Mouse (Mus musculus): ENCODE results near the gene Ung. TPM values are rescaled to one million over a fixed set of nuclear protein-coding genes. Genes with fewer than 3 reads are reported as not detected.

Ung gene
- polyA plus RNA-seq, 1 experiment from 2014 or later, result 45.0 TPM

GRCm38 (mm10) chr5:114157236-114157635, 27.1 kb downstream of the Ung start:
- H3K4me3 ChIP-seq (replicated peaks), result no peak overlapping the region
- no peak for ATAC-seq
- H3K27me3 ChIP-seq (replicated peaks), result no peaks in the 10 kb centered on the region
- no peak overlapping the region for H3K9ac ChIP-seq
- H3K27ac ChIP-seq, result no peak overlapping the region
- H3K36me3 ChIP-seq, result no peaks in the 10 kb centered on the region
- no peaks in the 10 kb centered on the region for H3K9me3 ChIP-seq
- WGBS, result 51% methylated on average over 7 of the region's 7 CpGs
- no peaks in the 10 kb centered on the region for H3K4me1 ChIP-seq (replicated peaks)
- no peak overlapping the region for H3K4me2 ChIP-seq (replicated peaks)

GRCm38 (mm10) chr5:114161424-114161823, 31.2 kb downstream of the Ung start:
- Histone ChIP-seq H3K9ac (no peak overlapping the region), H3K27ac (no peak overlapping the region), H3K27me3 (replicated peaks) (no peaks in the 10 kb centered on the region), H3K4me2 (replicated peaks) (no peak overlapping the region), H3K4me1 (replicated peaks) (no peaks in the 10 kb centered on the region), H3K36me3 (no peaks in the 10 kb centered on the region), H3K9me3 (no peaks in the 10 kb centered on the region), H3K4me3 (replicated peaks) (no peak overlapping the region)
- 93% methylated on average over 6 of the region's 6 CpGs for WGBS
- no peak for ATAC-seq

- no peaks in the 10 kb centered on the region for H3K4me1 ChIP-seq (replicated peaks)
- 53% methylated on average over 12 of the region's 12 CpGs for WGBS
- no peak overlapping the region for H3K4me2 ChIP-seq (replicated peaks)
- no peaks in the 10 kb centered on the region for H3K9me3 ChIP-seq
- no peaks in the 10 kb centered on the region for H3K27me3 ChIP-seq (replicated peaks)
- no peak overlapping the region for H3K9ac ChIP-seq
- no peak overlapping the region for H3K27ac ChIP-seq
- no peak for ATAC-seq
- H3K36me3 ChIP-seq, result no peaks in the 10 kb centered on the region
- H3K4me3 ChIP-seq (replicated peaks), result no peak overlapping the region
These were observed 32.1 kb downstream of the Ung start for GRCm38 (mm10) chr5:114162106-114162815.

DNA sequence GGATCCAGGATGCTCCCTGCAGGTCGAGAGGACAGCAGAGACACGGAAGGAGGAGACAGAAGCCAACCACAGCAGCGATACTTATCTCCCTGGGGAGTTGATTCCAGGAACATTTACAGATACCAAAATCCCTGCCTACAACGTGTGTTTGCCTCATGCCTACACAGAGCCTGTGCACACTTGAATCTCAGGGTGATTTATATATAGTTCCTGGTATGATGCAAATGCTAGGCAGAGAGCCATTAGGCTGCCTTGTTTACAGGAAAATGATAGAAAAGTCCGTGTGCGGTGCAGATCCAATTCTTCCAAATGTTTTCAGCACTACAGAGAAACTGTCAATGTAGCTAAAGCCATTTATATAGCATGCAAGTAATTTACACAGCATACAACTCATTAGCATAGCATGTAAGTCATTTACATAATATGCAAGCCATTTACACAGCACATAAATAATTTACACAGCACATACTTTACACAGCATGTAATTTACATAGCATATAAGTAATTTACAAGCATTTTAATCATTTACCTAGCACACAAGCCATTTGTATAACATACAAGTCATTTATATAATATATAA, 33.0 kb downstream of the Ung start:
- Histone ChIP-seq H3K36me3 (no peaks in the 10 kb centered on the region), H3K4me3 (replicated peaks) (no peak overlapping the region), H3K27ac (no peak overlapping the region), H3K9ac (no peak overlapping the region), H3K9me3 (no peaks in the 10 kb centered on the region), H3K4me1 (replicated peaks) (no peaks in the 10 kb centered on the region), H3K4me2 (replicated peaks) (no peak overlapping the region), H3K27me3 (replicated peaks) (no peaks in the 10 kb centered on the region)
- WGBS, result 53% methylated on average over 6 of the region's 6 CpGs
- ATAC-seq, result no peak

DNA sequence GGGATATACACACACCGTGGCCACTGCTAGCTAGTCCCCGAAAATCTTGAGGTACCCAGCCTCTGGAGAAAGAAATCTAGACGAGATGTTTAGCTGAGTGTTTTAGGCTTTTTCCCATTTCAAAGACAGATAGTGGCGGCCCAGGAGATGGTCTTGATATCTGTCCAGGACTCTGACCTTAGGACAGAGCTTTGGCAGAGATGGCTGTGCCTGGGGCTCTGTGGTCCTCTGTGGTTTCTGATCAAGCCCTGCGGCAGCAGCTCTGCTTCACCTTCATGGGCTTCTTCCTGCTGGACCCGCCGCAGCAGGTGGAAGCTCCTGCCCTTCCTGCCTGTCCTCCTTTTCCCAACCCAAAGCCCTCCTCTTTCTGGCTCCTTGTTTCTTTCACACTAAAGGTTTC, 40.2 kb downstream of the Ung start:
- WGBS, result 84% methylated on average over 7 of the region's 7 CpGs
- Histone ChIP-seq H3K27ac (no peak overlapping the region), H3K27me3 (replicated peaks) (no peaks in the 10 kb centered on the region), H3K9me3 (no peaks in the 10 kb centered on the region), H3K4me1 (replicated peaks) (no peaks in the 10 kb centered on the region), H3K4me3 (replicated peaks) (no peak overlapping the region), H3K9ac (no peak overlapping the region), H3K36me3 (no peaks in the 10 kb centered on the region), H3K4me2 (replicated peaks) (no peak overlapping the region)
- no peak for ATAC-seq

DNA sequence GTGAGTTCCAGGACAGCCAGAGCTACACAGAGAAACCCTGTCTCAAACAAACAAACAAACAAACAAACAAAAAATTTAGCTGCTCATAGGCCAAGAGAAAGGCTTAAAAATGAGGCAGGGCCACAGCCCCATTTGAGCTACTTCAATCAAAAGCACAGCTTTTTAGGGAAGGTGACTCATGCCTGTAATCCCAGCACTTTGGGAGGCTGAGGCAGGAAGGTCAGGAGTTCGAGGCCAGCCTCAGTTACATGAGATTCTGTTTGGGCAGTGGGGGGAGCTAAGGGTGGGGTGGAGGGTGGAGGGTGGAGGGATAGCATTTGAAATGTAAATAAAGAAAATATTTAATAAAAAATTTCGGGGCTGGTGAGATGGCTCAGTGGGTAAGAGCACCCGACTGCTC, 42.8 kb downstream of the Ung start:
- 89% methylated on average over 3 of the region's 3 CpGs for WGBS
- no peaks in the 10 kb centered on the region for H3K27me3 ChIP-seq (replicated peaks)
- no peak for ATAC-seq
- no peak overlapping the region for H3K4me3 ChIP-seq (replicated peaks)
- H3K4me1 ChIP-seq (replicated peaks), result 0 out of 2 replicates have a peak, but pooled peaks cover 5% of the 10 kb centered on the region
- no peaks in the 10 kb centered on the region for H3K9me3 ChIP-seq
- H3K4me2 ChIP-seq (replicated peaks), result no peak overlapping the region
- H3K27ac ChIP-seq, result no peak overlapping the region
- no peak overlapping the region for H3K9ac ChIP-seq
- no peaks in the 10 kb centered on the region for H3K36me3 ChIP-seq

GRCm38 (mm10) chr5:114173458-114173857, 43.3 kb downstream of the Ung start:
- Histone ChIP-seq H3K4me2 (replicated peaks) (no peak overlapping the region), H3K9me3 (no peaks in the 10 kb centered on the region), H3K4me1 (replicated peaks) (0 out of 2 replicates have a peak, but pooled peaks cover 5% of the 10 kb centered on the region), H3K27ac (no peak overlapping the region), H3K27me3 (replicated peaks) (no peaks in the 10 kb centered on the region), H3K9ac (no peak overlapping the region), H3K36me3 (no peaks in the 10 kb centered on the region), H3K4me3 (replicated peaks) (no peak overlapping the region)
- WGBS, result 69% methylated on average over 7 of the region's 7 CpGs
- ATAC-seq, result no peak

- no peaks in the 10 kb centered on the region for H3K9me3 ChIP-seq
- H3K9ac ChIP-seq, result no peak overlapping the region
- 0 out of 2 replicates have a peak, but pooled peaks cover 5% of the 10 kb centered on the region for H3K4me1 ChIP-seq (replicated peaks)
- H3K4me3 ChIP-seq (replicated peaks), result no peak overlapping the region
- no peaks in the 10 kb centered on the region for H3K27me3 ChIP-seq (replicated peaks)
- no peak for ATAC-seq
- 22% methylated on average over 16 of the region's 16 CpGs for WGBS
- no peak overlapping the region for H3K27ac ChIP-seq
- peak overlapping the region; percentile 25 for H3K4me2 ChIP-seq (replicated peaks)
- no peaks in the 10 kb centered on the region for H3K36me3 ChIP-seq
These were observed 43.8 kb downstream of the Ung start for GRCm38 (mm10) chr5:114173877-114174581.

DNA sequence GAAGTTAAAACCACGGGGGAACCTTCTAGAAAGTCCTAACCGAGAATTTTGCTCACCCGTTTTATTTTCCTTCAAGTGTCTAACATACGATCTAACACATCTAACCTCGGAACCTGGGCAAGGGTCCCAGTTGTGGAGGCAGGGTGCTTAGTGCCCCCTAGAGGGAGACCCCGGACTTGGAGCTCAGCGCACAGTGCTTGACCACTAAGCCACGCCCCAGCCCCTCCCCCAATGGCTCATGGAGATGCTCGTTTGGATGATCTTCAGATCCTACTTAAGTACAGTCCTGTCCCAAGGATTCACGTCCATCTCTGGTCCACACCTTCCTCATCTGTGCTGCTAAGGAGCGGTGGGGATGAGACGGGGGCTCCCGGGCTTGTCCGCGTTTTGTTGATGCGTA, 44.5 kb downstream of the Ung start:
- Histone ChIP-seq H3K9me3 (no peaks in the 10 kb centered on the region), H3K27me3 (replicated peaks) (no peaks in the 10 kb centered on the region), H3K9ac (no peak overlapping the region), H3K4me2 (replicated peaks) (peak overlapping the region; percentile 25), H3K27ac (no peak overlapping the region), H3K4me3 (replicated peaks) (no peak overlapping the region), H3K4me1 (replicated peaks) (0 out of 2 replicates have a peak, but pooled peaks cover 5% of the 10 kb centered on the region), H3K36me3 (no peaks in the 10 kb centered on the region)
- ATAC-seq, result no peak
- WGBS, result 16% methylated on average over 16 of the region's 16 CpGs

DNA sequence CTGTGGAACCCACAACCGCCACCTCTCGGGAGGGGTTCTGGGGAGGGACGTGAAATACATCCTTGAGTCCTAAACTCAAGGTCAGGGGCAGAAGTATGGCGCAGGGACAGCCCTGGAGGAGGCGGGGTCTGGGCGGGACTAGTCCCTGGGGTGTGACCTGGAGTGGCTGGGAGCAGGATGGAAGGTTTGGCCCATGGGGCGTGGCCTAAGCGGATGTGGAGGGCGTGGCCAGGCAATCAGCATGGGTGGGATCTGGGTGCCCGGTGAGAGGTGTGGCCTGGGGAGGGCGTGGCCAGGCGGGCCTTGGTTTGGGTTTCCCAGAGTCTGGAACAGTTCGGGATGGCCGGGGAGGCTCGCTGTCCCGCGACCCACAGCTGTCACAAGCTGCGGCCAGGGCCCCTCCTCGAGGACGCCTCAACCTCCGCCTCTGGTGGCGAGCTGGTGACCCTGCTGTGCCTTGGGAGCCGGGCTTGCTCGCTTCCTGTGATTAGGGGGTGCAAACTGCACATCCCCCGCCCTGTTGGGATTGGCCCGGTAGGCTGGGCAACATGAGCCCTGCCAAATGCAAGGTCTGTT, 45.5 kb downstream of the Ung start:
- Histone ChIP-seq H3K36me3 (no peaks in the 10 kb centered on the region), H3K27ac (peak overlapping the region; percentile 33; the same call in 1 of the 2 replicates), H3K4me1 (replicated peaks) (0 out of 2 replicates have a peak, but pooled peaks cover 5% of the 10 kb centered on the region), H3K4me2 (replicated peaks) (peak overlapping the region; percentile 91), H3K4me3 (replicated peaks) (peak overlapping the region; percentile 54), H3K9ac (peak overlapping the region; percentile 61), H3K27me3 (replicated peaks) (no peaks in the 10 kb centered on the region), H3K9me3 (no peaks in the 10 kb centered on the region)
- ATAC-seq, result peak; percentile 98
- WGBS, result under 1% methylated on average over 26 of the region's 26 CpGs

GRCm38 (mm10) chr5:114176548-114177400, 46.6 kb downstream of the Ung start:
- Histone ChIP-seq H3K4me1 (replicated peaks) (0 out of 2 replicates have a peak, but pooled peaks cover 5% of the 10 kb centered on the region), H3K9me3 (no peaks in the 10 kb centered on the region), H3K9ac (peak overlapping the region; percentile 61; the same call in 1 of the 2 replicates), H3K4me2 (replicated peaks) (peak overlapping the region; percentile 91), H3K36me3 (no peaks in the 10 kb centered on the region), H3K4me3 (replicated peaks) (peak overlapping the region; percentile 54; the same call in 1 of the 2 replicates), H3K27me3 (replicated peaks) (no peaks in the 10 kb centered on the region), H3K27ac (no peak overlapping the region)
- 52% methylated on average over 8 of the region's 8 CpGs for WGBS
- ATAC-seq, result no peak
